Mouse (Mus musculus) layer of hippocampus, adult 18-20 months (tissue): ENCODE measurements at regions not wholly inside any gene's neighbourhood (a gene's known extent, or its start where the extent isn't known, plus 50 kb on each side); places are given as distances from the start of the nearest gene placed in this dataset.

ENCODE experiments used
- DNase-seq, 2 experiments: peaks; one replicate each; pipeline ENCODE4 v3.0.0; 2022; ENCODE audit warnings: low spot score in 2 of 2

DNA sequence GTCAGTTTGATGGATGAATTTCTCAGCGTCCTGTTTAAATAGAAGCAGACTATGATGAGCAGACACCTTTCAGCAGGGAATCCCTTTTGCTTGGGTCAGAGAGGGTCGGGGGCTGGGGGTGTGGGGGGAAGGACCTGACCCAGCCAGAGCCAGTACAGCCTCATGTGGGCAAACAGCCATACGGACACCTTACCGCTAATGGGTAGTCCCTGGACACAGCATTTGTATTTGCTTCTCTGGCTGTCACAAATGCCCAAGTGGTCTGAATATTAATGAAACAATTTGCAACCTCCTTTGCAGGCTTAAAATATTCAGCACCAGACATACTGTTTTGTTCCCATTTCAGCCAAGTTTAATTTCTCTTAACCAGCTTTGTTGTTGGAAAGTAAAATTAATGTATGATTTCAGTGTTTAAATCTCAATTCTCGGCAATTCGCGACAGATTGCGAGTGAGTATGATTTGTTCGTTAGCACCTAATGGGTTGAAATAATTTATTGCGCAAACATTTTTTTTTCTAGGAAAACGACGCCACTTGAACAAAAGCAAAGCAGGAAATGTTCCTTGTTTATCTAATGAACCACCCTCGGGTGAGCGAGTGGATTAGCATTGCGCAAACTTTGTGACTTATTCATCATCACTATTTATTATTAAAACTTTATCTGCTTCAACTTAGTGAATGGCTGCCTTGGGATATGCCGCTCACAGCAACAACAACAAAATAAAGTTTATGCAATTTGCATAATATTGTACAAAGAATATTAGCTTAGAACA is 166.2 kb downstream of the Cdh26 start:
- DNase-seq: peak in 1 of 2 experiments; percentile 42

DNA sequence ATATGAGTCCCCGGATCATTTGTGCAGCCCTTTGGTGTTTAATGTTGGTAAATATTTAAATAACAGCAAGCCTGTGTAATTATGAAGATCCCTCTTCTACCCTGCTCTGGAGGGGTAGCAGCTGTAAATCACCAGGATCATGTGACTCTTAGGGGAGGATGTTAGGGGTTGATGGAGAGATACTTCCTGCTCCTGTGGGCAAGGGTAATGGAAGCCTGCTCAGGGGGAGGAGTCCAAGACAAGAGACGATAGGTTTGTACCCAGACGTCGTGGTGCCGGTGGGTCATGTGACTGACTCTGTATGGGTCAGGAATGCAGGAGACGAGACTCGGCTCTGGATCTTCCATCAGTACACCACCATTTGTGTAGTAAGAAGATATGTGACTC is 166.7 kb downstream of the Cdh26 start:
- DNase-seq: no peak

DNA sequence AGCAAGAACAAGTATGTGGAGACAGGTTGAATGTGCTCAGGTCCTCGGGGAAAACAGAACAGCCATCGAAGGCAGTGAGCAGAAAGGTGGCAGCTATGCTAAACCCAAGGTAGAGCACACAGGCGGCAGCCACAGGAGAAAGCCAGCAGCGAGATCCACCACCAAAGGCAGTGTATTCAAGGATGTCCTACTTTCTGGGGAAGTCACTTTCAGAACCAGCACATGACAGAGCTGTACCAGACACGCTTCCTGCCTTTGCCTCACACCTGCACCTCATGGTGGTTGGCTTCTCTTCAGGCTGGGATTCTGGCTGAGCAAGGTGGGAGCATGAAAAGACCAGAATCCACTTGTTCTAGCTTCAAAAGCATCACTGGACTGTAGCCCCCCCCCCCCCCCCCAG is 168.0 kb downstream of the Cdh26 start:
- DNase-seq: no peak

DNA sequence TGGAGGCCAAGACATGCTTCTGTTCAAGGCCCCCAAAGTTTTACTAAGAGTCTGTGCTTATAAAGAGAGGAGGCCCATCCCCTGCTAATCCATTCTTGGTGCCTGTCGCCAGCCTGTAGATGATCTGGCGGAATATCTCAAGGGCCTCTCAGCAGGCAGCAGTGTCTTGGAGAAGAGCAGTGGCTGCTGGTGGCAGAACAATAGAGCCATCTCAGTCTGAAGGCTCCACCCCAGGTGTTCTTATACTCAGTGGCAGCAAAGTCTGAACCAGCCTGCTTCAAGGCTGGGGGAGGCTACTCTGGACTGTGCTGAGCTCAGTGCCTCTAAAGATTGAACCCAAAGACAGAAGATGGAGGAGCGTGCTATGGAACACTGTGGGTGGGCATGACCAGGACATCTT is 168.5 kb downstream of the Cdh26 start:
- DNase-seq: no peak

DNA sequence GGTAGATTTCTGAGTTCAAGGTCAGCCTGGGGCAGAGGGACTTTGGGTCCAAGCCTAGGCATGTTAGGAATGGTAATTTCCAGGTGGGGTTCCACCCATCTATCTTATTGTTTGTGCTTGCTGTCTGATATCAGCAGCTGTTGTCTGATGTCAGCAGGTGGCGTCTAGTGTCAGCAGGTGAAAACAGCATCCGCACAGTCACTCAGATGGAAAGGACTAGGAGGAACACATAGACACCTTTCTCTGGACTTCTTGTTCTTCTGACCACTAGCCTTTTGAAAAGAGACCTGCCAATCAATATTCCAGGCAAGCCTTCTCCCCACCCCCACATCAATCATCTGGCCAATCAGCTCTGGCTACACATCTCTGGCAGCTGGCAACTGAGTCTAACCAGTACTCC is 173.1 kb downstream of the Cdh26 start:
- no peak for DNase-seq

DNA sequence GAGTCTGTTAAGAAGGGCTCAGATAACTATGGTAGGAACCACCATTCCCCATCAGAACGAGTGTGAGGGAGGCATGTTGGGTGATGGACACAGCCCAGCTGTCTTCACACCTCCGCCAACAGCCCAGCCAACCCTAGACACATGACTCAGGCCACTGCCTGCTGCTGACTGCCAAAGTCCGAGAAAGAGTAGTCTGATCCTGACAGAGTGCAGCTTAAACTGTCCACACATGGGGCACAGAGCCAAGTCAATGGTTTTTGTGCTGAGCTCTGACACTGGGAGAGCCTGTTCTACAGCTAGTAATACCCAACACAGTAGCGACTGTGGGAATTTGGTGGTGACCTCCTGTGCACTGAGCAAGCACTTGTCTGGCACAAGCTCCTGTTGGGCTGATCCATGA is 176.4 kb downstream of the Cdh26 start:
- peak; percentile 12 to 26 for DNase-seq

DNA sequence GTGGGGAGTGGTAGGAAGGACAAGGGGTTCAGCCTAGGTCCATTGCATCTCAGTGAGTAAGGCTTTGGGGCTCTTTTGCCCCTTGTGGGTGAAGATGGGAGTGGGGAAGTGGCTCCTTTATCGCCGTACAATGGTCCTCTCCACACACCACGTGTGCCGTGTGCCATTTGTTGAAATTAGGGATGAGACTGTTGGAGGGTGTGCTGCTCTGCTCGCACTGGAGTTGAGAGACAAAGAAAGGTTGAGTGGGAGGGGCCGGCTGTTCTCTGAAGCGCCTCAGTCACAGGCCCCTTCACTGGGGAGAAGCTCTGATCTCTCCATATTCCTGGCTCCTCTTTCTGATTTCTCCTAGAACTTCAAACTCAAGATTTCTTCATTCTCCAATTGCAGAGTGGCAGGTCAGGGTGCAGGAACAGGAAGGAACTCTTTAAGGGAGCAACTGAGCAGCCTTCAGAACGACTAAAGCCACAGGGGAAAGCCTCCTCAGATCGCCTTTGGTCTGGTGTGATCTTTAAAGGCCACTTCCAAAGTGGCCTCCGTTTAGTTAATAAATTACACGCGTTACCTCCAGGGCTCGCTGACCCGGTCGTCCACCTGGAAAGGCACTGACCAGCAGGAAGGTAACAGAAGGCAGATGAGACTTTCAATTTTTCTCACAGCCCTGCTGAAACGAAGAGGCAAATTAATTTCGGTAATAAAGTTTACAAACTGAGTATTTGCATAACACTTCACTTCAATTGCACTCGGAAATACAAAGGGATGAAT is 180.1 kb downstream of the Cdh26 start:
- peak in 1 of 2 experiments; percentile 15 for DNase-seq

DNA sequence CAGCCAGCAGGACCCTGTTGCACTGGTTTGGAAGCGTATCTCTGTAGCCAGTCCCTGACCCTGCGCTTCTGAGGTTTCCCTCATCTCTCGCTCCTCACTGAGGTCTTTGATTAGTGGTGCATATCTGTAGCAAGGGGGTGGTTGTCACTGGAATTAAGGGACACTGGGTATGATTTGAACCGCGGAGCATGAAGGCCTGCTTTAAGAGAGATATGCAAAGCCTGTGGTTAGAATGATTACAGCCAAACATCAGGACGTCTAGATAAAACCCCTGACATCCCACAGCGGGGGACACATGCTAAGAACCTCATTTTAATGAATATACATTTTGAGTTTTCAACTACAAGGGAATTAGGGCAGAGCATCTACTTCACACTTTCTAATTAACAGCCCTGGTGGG is 184.4 kb downstream of the Cdh26 start:
- DNase-seq: no peak

DNA sequence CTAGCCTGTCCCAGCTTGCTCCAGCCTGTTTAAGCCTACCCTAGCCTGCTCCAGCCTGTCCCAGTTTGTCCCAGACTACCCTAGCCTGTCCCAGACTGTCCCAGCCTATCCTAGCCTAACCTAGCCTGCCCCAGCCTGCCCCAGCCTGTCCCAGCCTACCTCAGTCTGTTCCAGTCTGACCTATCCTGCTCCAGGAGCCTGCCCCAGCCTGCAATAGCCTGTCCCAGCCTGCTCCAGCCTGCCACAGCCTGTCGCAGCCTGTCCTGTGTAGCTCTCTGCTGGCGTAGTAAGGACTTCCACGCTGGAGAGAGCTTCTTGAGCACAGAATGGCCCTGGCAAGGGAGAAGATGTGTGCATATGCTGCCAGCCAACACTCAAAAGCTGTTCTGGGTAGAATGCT is 192.5 kb downstream of the Cdh26 start:
- peak; percentile 11 to 58 for DNase-seq

DNA sequence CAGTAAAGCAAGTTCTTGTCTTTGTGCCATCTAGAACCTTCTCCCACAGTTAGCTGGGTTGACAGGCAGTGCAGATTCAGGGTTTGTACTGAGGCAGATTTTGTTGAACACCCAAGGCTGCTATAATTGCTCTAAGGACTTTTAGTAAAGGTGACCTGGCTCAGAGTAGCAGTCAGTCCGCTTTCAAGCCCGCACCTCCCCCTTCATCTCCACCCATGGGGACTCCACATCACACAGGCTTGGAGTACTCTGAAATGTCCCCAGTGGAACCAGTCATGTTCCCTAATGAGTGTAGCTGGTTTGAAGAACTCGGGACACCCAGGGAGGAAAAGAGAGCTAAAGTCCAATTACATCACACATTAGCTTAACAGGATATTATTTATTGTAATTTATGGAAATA is 194.1 kb downstream of the Cdh26 start:
- no peak for DNase-seq

DNA sequence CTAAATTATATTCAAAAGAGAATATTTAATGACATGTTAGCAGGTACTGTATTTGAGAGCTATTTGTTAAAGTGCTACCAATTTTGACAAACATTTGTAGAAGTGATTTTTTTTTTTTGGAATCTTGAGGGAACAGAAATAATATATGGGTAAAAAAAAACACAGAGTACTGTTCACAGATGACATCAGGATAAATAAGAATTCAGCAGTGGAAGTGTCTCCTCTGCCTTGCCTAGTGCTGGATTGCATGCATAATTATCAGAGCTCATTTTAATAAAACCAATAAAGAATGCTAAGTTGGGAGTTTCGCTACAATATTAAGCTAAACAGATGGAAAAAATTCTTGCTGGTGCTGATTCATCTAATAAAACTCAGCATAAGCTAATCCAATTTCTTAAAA is 194.6 kb downstream of the Cdh26 start:
- no peak for DNase-seq

DNA sequence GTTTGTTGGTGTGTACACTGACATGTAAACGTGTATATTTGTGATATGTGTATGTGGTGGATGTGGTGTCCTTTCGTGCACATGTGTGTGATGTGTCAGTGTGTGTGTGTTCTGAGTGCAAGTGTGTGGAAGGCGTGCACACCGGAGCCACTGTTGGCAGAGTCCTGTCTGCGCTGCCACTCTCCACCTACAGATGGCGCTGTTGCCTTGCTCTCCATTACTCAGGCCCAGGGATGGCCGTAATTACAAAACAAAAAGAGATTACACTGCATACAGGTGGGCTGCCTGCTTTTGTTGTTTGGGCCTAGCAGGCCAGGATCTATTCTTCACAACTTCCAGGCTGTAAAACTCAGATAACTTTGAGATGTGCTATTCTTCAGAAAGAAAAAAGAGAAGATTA is 199.4 kb downstream of the Cdh26 start:
- peak; percentile 42 to 80 for DNase-seq

DNA sequence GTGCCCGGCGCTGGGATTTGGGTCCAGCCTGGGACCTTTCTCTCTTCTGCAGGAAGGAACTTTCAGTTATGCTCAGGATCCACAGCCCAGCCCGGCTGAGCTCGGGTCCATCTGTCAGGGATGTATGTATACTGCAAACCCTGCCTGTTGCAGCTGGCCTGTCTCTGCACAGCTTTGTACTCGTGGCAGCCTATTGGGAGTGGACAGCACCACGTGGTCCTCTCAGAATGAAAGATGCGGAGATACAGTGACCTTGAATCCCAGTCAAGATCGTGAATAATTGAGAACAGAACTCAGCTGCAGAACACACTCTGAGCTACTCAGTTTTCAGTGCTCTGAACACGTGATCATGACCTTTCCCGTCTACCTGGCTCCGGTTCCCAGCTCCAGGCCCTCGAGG is 200.2 kb downstream of the Cdh26 start:
- DNase-seq: no peak

DNA sequence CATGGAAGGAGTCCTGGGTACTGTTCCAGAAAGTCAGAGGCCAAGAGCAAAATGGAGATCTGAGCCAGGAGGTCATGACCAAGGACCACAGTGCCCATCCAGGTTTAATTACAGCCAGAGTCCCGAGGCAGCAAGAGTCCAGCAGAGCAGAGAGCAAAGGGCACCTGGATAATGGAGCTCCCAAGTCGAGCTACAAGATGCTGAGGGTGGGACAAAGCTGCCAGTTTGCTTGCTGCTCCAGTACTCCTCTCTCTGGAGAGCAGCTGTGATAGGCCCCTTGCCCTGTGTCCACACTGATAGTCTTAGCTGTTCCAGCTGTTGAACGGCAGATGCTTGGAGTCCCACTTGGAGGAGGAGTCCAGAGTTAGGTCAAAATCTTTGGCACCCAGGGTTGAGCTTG is 201.0 kb downstream of the Cdh26 start:
- DNase-seq: no peak

DNA sequence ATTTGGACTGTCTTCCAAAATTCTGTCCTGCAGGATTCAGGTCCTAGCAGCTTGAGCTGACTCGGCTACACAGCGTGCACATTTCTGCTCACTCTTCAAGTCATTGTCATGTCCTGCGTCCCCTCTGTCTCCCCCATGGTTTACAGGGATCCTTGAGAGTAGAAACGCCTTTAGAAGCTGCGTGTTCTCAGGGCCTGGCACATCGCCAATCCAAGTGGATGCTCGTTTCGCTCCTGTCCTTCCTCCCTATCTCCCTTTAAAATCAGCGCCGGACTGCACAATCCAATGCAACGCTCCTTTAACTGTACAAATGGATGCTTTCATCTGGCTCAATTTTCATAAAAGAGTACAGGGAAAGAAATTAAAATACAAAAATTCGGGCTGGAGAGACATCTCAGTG is 201.6 kb downstream of the Cdh26 start:
- no peak for DNase-seq

DNA sequence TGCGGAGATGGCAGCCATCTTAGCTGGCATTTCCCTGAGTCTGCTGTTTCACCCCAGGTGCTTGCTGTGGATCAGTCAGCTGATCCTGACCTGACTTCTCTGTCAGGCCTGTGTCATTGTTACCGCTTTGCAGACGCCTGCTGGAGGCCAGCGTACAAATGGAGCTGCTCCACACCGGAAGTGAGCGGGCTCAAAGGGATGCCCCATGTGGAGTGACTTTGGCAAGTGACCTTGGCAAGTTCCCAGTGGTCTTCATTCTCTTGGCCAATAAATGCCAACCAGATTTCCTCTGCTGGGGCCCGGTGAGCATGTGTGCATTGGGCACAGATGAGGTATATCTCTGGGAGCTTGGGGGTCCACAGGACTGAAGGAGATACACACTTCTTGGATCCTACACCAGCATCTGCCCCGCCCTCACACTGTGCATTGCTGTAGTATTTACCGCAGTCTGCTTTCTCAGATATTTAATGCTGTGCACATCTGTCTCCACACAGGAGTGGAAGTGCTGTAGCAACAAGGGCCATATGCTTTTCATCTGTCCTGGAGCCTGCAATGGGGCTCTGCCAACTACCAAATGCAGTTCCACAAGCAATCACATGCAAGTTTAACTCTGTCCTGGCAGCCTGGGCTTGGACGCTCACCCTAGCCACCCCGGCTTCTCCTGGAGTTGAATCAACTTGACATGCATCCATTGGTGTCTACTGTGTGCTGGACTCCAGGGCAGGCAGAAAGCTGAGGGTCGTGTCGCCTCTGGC is 202.7 kb downstream of the Cdh26 start:
- DNase-seq: no peak

DNA sequence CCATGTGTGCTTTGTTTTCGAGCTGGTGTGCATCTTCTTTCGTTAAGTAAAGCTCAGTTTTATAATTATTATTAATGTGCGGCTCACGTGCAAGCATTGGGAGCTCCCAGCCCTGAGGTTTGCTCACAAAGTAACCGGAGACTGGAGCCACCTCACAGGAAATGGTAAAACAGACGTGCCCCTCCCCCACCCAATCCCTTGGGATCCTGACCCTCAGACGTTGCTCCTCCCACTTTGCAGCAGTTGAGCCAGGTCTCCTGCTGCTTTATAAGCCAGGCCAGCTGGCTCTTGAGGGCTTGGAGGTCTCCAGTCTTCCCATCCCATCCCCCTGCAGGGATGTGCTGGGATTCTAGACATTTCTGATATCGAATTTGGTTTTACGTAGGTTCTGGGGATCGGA is 203.8 kb downstream of the Cdh26 start:
- DNase-seq: no peak

DNA sequence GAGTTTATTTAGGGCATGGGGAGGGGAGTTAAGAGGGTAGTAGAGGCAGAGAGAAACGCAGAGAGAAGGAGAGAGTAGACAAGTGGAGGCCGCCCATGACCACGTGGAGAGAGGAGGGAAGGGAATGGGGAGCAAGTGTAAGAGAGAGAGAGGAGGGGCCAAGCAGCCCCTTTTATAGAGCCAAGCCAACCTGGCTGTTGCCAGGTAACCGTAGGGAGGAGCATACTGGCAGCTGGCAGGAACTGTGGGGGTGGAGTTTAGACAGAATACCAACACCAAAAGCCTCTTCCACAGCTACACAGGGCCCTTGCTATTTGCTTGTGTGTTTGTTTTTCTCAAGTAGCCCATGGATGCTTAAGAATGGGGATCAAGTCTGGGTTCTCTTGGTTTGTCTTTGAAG is 205.4 kb downstream of the Cdh26 start:
- no peak for DNase-seq

DNA sequence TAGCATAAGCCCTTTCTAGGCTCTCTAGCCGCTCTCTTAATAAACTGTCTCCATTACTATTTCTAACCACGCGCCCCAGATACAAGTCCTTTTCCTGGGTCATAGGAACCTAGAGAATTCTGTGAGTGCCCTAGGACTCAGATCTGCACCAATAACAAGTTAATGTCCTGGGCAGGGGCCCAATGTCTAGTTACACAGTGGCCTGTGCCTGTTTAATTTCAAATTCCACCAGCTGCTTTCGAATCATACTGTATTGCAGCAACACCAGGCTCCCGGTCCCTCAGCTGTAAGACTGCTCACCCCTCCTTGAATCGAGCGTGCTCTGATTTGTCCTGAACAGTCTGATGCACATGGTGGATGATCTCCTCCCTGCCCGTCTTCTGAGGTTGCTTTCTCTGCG is 206.6 kb downstream of the Cdh26 start:
- no peak for DNase-seq

DNA sequence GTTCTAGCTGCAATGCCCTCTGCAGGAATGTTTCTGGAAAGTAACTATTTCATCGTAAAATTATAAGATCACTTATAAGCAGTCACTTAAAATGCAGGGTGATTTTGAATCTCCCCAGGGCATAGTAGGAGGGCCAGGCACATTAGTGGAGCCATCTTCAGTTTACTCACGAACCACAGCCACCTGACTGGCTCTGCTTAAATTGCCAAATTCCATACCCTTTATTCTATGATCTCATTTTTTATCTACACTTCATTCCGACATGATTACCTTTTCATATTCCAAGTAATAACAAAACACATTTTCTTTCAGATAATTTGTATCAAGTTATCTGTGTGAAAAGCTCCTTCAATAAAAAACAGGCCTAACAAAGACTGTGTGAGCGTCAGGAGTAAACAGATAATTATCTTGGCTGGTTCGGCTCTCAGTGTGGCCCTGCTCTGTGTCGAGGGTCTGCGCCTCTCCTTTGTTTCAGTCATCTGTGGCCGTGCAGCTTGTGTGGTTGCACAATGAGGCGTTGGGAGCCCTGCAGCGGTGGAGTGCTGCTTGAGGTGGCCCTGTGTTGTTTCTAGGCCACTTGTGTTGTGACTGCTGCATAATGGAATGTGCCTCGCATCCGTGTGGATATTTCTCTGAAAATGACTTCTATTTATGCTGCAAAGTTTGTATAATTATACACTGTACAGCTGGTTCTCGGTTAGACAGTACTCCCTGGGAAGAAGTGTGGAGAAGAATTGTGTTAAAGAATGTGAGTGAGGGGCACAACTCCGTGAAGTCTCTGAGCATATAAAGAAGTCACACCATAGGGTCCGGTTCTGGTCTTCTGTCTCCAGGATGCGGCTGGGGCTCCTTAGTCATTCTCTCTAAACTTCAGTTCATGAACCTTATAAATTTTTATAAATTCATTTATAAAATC is 212.1 kb downstream of the Cdh26 start:
- no peak for DNase-seq

DNA sequence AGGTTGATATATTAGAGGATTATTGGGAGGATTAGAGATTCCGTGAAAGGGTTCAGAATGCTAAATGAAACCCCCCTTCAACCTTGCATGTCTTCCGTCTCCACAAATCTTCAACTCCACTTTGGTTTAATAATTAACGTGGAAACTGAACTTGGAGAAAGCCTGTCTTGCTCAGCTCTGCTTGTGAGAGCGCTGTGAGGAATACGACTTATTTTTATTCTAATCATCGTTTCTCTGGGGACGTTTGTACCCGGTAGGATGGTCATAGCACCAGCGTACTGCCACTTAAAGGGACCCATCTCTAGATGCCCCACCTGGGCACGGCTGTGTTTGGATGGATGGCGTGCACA is 212.7 kb downstream of the Cdh26 start:
- DNase-seq: no peak
